In genomic region chr12:110537751-110538150, GRCm38 (mm10) we compare ENCODE assay signal across 9 mouse cellular contexts.
DNase-seq lines count a peak whose midpoint lies in the region; ATAC-seq and TF ChIP-seq lines count a peak whose summit lies in the region.
"Had no signal": no experiment of that assay in that cellular context is flagged by ENCODE, and none has a peak within 500 bp of the region (broad histone marks: within the 10 kb centered on the region; RNA-seq: fewer than 3 reads in every experiment).

No protein-coding gene starts in this region.

- no peak overlapping the region for H3K9ac ChIP-seq in heart, adult 2 months (ENCODE audit: low read depth, low read length)
- H3K9ac ChIP-seq in liver, embryonic 12.5 days: no peak overlapping the region
- H3K9ac ChIP-seq: liver, postnatal 0 days had no signal

- ATAC-seq in liver, embryonic 12.5 days: no peak
- ATAC-seq: liver, postnatal 0 days had no signal

- peak overlapping the region; percentile 71 for H3K27ac ChIP-seq in heart, adult 2 months
- no peak overlapping the region for H3K27ac ChIP-seq in heart, embryonic 10.5 days
- no peak overlapping the region for H3K27ac ChIP-seq in liver, embryonic 12.5 days

- intact Hi-C loops in heart, adult 2 months (cut with DNase I): loop anchor here (2.0 kb wide), 1 partner anchor 77 kb away; no protein-coding TSS in a partner anchor

- DNase-seq in heart, adult 2 months: peak in 1 of 2 experiments; percentile 58
- no peak for DNase-seq in heart, embryonic 10.5 days (ENCODE audit: low spot score)
- DNase-seq in urinary bladder, postnatal 14 days (ENCODE audit: low spot score): peak; percentile 47
- no peak for DNase-seq in urinary bladder, postnatal 25 days (ENCODE audit: low spot score)
- peak; percentile 1 for DNase-seq in hindlimb bud, embryonic 11.5 days (ENCODE audit: extremely low spot score, low read depth, low spot score)
- DNase-seq in skeletal muscle tissue, adult 2 months (ENCODE audit: low read depth, low spot score): peak; percentile 33
- DNase-seq in urinary bladder, adult 2 months (ENCODE audit: low spot score): no peak
- DNase-seq: liver, postnatal 0 days had no signal

- peaks cover 5% of the 10 kb centered on the region for H3K79me2 ChIP-seq in heart, adult 2 months (replicated peaks; ENCODE audit: control insufficient read depth, insufficient read depth, low read length)

- peak; percentile 69; the same call in 1 of the 2 replicates for TF ChIP-seq EP300 in heart, adult 2 months (IDR thresholded peaks at IDR 0.05; ENCODE audit: insufficient read depth, low read depth, low read length)

- H3K36me3 ChIP-seq in heart, adult 2 months (ENCODE audit: control insufficient read depth, insufficient read depth, low read length): 0 out of 2 replicates have a peak, but pooled peaks cover 3% of the 10 kb centered on the region
- H3K36me3 ChIP-seq in heart, embryonic 10.5 days: peaks cover 10% of the 10 kb centered on the region; the same call in 1 of the 2 replicates
- peaks cover 5% of the 10 kb centered on the region; the same call in 1 of the 2 replicates for H3K36me3 ChIP-seq in liver, embryonic 12.5 days

- H3K4me1 ChIP-seq in heart, adult 2 months (ENCODE audit: control insufficient read depth, insufficient read depth, low read length): peaks cover 4% of the 10 kb centered on the region; the same call in 1 of the 2 replicates
- H3K4me1 ChIP-seq in heart, embryonic 10.5 days: peaks cover 44% of the 10 kb centered on the region
- no peaks in the 10 kb centered on the region for H3K4me1 ChIP-seq in liver, embryonic 12.5 days

- no peak for TF ChIP-seq POLR2A in heart, adult 2 months (IDR thresholded peaks at IDR 0.05; ENCODE audit: insufficient read depth, low read depth, low read length)

- H3K4me2 ChIP-seq in liver, embryonic 12.5 days: no peak overlapping the region

- H3K27me3 ChIP-seq in heart, adult 2 months (ENCODE audit: control insufficient read depth, insufficient read depth, low read length): no peaks in the 10 kb centered on the region
- H3K27me3 ChIP-seq in heart, embryonic 10.5 days (ENCODE audit: insufficient read depth, poor library complexity, severe bottlenecking): no peaks in the 10 kb centered on the region
- no peaks in the 10 kb centered on the region for H3K27me3 ChIP-seq in liver, embryonic 12.5 days (replicated peaks)

- H3K9me3 ChIP-seq in heart, embryonic 10.5 days: no peaks in the 10 kb centered on the region
- no peaks in the 10 kb centered on the region for H3K9me3 ChIP-seq in liver, embryonic 12.5 days (replicated peaks)

- WGBS in heart, adult 2 months: 58% methylated on average over 8 of the region's 8 CpGs
- 94% methylated on average over 8 of the region's 8 CpGs for WGBS in heart, embryonic 10.5 days
- WGBS in liver, embryonic 12.5 days (ENCODE audit: insufficient replicate concordance): 91% methylated on average over 8 of the region's 8 CpGs

- no peak for TF ChIP-seq CTCF in heart, adult 2 months (IDR thresholded peaks at IDR 0.05)

- no peak overlapping the region for H3K4me3 ChIP-seq in heart, adult 2 months
- H3K4me3 ChIP-seq in heart, embryonic 10.5 days: no peak overlapping the region
- H3K4me3 ChIP-seq in liver, embryonic 12.5 days: no peak overlapping the region

Comparison
In these comparisons a context has a peak if more than half of its experiments do, and no peak if none do; other contexts are left out.
1. DNase-seq: peak in urinary bladder, postnatal 14 days (single experiment), hindlimb bud, embryonic 11.5 days (single experiment) and skeletal muscle tissue, adult 2 months (single experiment); none in heart, embryonic 10.5 days (single experiment), urinary bladder, postnatal 25 days (single experiment) and urinary bladder, adult 2 months (single experiment).